Mouse (Mus musculus) erythroblast, adult 5-6 weeks (primary cell): ENCODE measurements around the gene Cd82. TPM values are rescaled to one million over a fixed set of nuclear protein-coding genes. Genes with fewer than 3 reads are reported as not detected.

Experiments
- ATAC-seq: replicated peaks from 2 replicates; pipeline ENCODE4 v1.8.0; 2016; ENCODE audit warnings: moderate number of reproducible peaks, mild to moderate bottlenecking, moderate TSS enrichment, inconsistent platforms; ENCODE audit not compliant: poor library complexity, low FRiP score, severe bottlenecking
- total RNA-seq, 2 experiments: library from RNA; stranded (forward) in 1 of 2; stranded (reverse) in 1 of 2; fragments of 150-400 nt in 1 of 2; fragments of 200-764, 138-1000 nt in 1 of 2; gene quantifications; 2 replicates each; pipeline versions ENCODE4 v1.2.3 to v1.2.4; 2015 to 2017; ENCODE audit warnings: low replicate concordance in 2 of 2

Gene Cd82
- total RNA-seq, 2 experiments from 2014 or later = 99.9 to 158 TPM

GRCm38 (mm10) chr2:93447500-93448249 is 15.3 kb downstream of the Cd82 start:
- peak; percentile 88 for ATAC-seq

DNA sequence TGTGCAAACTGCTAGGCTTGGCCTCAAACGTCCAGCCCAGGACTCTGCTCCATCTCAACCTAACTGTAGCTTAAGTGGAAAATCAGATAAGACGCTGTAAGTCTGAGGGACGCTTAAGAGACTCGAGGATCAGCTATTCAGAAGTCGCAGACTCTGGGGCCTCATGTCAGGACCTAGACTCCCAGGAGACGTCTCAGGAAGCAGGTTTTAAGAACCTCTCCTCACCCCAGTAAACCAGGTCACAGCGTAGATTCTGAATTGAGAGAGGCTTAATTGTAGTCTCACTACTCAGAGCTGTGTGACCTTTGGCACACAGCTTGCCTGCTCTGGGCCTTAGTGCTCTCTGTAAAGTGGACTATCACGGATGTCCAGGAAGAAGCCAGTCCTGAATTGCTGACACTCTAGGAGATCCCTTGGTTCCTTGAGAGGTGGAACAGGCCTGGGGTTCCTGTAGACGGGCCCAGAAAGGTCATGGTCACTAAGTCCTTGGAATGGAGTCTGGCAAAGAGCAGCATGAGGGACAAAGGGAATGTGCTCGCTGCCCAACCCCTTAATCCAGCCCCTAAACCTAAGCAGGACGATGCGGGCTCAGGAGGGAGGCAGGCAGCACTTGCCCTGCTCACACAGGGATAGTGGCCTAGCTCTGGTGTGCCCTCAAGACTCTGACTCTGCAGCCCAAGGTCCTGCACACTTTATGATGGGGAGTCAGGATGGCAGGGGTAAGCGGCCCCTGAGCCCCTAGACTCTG is 16.2 kb downstream of the Cd82 start:
- no peak for ATAC-seq

- no peak for ATAC-seq
Observed at GRCm38 (mm10) chr2:93445237-93445651, 17.7 kb downstream of the Cd82 start.

DNA sequence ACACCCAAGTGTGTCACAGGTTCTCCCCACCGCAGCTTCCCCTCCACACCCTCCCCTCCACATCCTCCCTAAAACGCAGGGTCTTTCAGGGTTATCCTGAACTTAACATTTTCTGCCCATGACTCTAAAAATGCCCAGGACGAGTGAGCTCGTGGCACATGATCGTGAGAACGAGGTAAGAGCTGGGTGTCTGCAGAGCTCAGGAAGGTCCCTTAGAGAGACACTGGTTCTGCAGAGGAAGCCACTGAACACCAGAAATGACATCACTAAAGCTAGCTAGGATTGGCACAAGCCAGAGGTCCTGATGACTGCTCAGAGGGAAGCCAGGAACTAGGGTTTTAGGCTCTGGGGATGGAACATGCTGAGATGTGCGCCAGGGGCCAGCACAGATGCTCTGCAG is 18.7 kb downstream of the Cd82 start:
- ATAC-seq = no peak

DNA sequence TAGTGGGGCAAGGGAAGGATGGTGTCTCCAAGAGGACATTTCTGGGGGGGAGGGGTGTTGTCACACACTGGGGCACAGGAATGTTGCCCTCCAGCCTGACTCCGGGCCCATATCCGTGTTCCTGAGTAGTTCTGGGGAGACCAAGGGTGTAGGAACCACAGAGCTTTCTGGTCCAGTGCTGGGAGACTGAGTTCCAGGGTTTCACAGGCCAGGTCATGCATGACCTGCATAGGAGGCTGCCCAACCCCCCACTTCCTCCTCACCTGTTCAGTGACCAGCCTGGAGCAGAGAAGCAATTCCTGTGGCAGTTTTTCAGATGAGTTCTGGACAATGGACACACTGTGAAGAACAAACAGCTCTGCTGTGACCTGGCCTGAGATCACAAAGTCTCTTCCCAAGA is 19.8 kb downstream of the Cd82 start:
- no peak for ATAC-seq

GRCm38 (mm10) chr2:93439812-93440559 is 23.0 kb downstream of the Cd82 start:
- no peak for ATAC-seq

- no peak for ATAC-seq
Observed at GRCm38 (mm10) chr2:93439352-93439771, 23.6 kb downstream of the Cd82 start.

DNA sequence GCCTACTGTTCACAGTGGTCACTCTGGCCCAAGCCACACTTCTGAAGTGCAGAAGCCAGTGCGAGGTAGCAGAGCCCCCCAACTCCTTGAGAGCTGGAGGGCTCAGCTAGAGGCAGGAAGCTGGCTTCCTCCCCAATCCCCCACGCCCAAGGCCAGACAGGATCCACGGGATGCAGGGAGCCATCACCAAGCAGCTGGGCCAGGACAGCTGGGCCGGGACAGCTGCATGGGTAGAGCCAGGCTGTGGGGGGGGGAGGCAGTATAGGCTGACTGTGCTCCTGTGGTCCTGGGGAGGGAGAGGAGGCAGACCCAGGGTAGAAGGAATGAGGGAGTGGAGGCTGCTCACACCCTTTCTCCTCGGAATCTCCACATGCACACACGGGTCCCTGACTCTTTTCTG is 24.6 kb downstream of the Cd82 start:
- no peak for ATAC-seq

- no peak for ATAC-seq
Observed at GRCm38 (mm10) chr2:93435577-93435976, 27.4 kb downstream of the Cd82 start.

DNA sequence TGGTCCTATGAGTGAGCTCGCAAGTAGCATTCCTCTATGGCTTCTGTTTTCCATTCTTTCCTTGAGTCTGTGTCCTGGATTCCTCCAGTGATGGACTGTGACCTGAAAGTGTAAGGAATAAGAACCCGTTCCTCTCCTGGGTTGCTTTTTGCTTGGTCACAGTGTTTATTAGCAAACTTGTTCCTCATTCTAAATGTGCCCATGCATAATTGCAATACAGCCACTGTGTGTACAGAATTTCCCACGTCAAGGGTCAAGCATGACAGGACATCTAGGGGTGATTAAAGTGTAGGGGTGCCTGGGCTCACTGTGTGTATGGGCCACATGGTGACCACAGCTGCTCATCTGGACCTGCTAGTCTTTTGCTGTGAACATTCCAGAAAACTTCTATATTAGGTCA is 28.0 kb downstream of the Cd82 start:
- no peak for ATAC-seq

- ATAC-seq = no peak
Observed at GRCm38 (mm10) chr2:93433543-93433942, 29.4 kb downstream of the Cd82 start.

DNA sequence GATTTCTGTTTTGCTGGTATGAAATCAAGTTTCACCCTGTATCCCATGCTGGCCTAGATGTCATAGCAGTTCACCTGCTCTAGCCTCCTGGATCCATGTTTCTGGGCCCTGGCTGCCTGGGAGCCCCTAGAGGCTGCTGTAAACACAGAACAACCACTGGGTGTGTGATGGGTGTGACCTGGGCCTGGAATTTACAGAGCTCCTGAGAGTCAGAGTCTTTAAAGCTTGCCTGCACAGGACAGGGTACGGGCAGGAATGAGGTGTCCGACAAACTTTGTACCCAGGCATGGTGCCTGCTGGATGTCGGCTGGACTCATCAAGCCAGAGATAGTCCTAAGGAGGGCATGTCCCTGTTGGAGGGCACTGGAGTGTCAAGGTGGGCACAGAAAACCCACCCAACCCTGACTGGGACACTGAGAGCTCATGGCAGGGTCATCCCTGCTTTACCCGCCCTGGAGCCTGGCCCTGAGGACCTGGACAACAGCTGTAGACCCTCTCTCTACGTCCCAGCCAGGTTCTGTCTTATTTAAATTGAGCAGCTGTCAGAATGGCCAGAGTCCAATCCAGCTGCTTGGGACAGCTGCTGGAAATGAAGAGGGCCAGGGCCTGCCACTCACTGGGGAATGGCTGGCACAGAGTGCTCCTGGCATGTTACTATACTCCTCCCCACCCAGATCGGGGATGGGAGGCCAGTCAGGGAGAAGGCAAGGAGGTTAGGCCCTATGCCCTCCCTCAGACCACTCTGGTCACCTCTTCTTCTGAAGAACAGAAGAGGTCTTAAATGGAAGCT is 30.1 kb downstream of the Cd82 start:
- ATAC-seq = no peak

DNA sequence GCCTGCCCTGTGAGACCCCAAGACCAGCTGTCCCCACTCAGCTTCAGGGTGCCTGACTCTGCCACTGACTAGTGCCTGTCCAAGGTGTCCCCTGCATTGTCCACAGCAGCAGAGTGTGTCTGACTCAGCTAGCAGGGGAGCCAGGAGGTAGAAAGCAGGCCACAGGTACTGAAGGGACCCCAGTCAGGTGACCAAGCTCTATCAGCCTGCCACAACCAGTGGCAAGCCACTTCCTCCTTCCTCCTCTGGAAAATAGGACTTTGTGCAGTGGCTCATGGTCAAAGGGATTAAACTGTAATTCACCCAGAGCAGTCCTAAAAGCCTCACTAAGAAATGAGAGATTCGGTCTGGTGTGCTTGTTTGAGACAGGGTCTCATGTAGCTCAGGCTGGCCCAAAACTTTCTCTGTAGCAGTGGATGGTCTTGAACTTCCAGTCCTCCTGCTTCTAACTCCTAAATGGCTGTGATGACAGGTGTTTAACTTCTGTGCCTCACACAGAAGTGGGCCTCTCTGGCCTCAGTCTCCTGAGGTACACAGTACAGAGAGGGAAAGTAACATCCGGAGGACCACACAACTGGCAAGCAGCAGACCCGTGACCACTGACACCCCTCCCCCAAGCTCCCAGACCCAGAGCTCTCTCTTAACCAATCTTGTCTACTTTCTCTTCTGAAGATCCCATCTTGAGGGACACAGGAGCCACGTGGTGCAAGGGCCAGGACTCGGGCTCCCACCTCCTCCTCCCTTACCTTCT is 31.2 kb downstream of the Cd82 start:
- no peak for ATAC-seq

GRCm38 (mm10) chr2:93430993-93431392 is 31.9 kb downstream of the Cd82 start:
- no peak for ATAC-seq

GRCm38 (mm10) chr2:93428004-93428531 is 34.9 kb downstream of the Cd82 start:
- no peak for ATAC-seq

- no peak for ATAC-seq
Observed at GRCm38 (mm10) chr2:93427000-93427715, 35.8 kb downstream of the Cd82 start.

DNA sequence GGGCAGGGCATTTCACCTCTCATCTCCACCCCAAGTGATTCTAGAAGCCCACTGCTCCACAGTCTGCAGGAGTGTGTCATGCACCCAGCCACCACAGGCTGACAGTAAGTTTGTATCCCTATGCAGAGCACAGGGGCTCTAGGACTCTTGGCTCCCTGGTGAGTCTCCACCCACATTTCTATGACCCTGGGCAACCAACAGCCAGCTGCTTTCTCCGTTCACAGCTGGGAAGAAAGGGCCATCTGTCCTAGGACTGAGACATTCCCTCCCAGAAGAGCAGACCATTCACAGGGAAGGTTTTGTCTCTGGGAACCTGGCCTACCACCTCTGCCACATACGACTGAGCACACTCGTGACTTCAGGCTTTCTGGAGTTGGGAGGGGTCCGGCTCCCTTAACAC is 37.1 kb downstream of the Cd82 start:
- no peak for ATAC-seq

GRCm38 (mm10) chr2:93424307-93424984 is 38.5 kb downstream of the Cd82 start:
- ATAC-seq = no peak
